Mouse (Mus musculus) hindbrain, embryonic 13.5 days (tissue): ENCODE measurements around the gene Gm21190. TPM values are rescaled to one million over a fixed set of nuclear protein-coding genes. Genes with fewer than 3 reads are reported as not detected.
A peak's percentile ranks its signal among the peaks of the same experiment; 100 is the strongest.
"Not testable (repeated sequence)": the region's sequence is repeated elsewhere in the genome, so short reads cannot be mapped to it uniquely, and the experiment has no call there.

ENCODE experiments used
- ATAC-seq: fragments of 200-750 bp; cut with Nextera tagmentation; 2 replicates; pipeline ENCODE4 v1.8.0; 2017; ENCODE audit warnings: moderate TSS enrichment; ENCODE audit not compliant: low FRiP score
- H3K27ac ChIP-seq: fragments of 300-500 bp; sonication (generic); 2 replicates; pipeline ENCODE4 v1.5.1; 2015; ENCODE audit warnings: inconsistent platforms, mild to moderate bottlenecking, moderate library complexity
- H3K27me3 ChIP-seq: fragments of 300-500 bp; sonication (generic); 2 replicates; pipeline ENCODE4 v1.6.1; 2015; ENCODE audit warnings: mild to moderate bottlenecking, inconsistent platforms
- H3K36me3 ChIP-seq: fragments of 300-500 bp; sonication (generic); 2 replicates; pipeline ENCODE4 v1.6.1; 2015; ENCODE audit warnings: mild to moderate bottlenecking, inconsistent platforms
- H3K4me1 ChIP-seq: fragments of 300-500 bp; sonication (generic); replicated peaks from 2 replicates; pipeline ENCODE4 v1.6.1; 2015; ENCODE audit warnings: inconsistent platforms
- H3K4me2 ChIP-seq: fragments of 300-500 bp; sonication (generic); 2 replicates; pipeline ENCODE4 v1.6.1; 2015; ENCODE audit warnings: inconsistent platforms, mild to moderate bottlenecking, moderate library complexity
- H3K4me3 ChIP-seq: fragments of 300-500 bp; sonication (generic); 2 replicates; pipeline ENCODE4 v1.5.1; 2015; ENCODE audit warnings: mild to moderate bottlenecking, inconsistent platforms
- H3K9ac ChIP-seq: fragments of 300-500 bp; sonication (generic); 2 replicates; pipeline ENCODE4 v1.6.1; 2015; ENCODE audit warnings: mild to moderate bottlenecking, inconsistent platforms
- H3K9me3 ChIP-seq: fragments of 300-500 bp; sonication (generic); 2 replicates; pipeline ENCODE4 v1.6.1; 2016; ENCODE audit warnings: inconsistent platforms
- WGBS: fragments of 180-500 bp; shearing (Covaris S2); methylation state at CpG from one replicate; pipeline ENCODE4 v1.1.7; 2015; 5-methylcytosine and 5-hydroxymethylcytosine counted together
- polyA plus RNA-seq: library from polyadenylated mRNA; unstranded; fragments of >200 nt; fragmentation: Nextera tagmentation; extraction: Ambion mirVana; gene quantifications from 2 replicates; pipeline ENCODE4 v1.2.1, GENCODE M21; 2015

Gm21190 gene
- polyA plus RNA-seq = not detected in 2 replicates

DNA sequence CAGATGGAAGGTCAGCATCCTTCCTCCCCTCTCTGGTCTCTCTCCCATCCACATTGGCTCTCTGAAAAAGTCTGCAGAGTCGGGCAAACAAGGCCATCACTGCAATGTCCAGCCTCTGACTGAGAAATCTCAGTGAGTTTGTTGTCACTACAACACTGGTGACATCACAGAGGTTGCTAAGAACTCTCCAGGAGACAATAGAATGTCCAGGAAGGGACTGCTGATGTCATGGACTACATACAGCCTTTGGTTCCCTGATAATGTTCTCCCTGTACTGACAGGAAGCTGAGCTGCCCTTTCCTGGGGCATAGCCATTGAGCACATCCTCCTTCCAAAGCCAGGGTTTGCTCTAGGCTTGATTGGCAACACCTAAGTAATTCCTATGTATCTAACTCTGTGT lies at the start of gene Gm21190:
Gene Gm21190 (minus strand): TSS at position 101 of the 400 bp plus-strand sequence.
- not testable (repeated sequence) for H3K27me3 ChIP-seq, H3K9ac ChIP-seq, ATAC-seq, H3K27ac ChIP-seq, H3K4me1 ChIP-seq, H3K4me2 ChIP-seq, H3K4me3 ChIP-seq, H3K36me3 ChIP-seq
- 14% methylated on average over 1 of the region's 1 CpGs for WGBS
- H3K9me3 ChIP-seq = peaks cover 32% of the 10 kb centered on the region

DNA sequence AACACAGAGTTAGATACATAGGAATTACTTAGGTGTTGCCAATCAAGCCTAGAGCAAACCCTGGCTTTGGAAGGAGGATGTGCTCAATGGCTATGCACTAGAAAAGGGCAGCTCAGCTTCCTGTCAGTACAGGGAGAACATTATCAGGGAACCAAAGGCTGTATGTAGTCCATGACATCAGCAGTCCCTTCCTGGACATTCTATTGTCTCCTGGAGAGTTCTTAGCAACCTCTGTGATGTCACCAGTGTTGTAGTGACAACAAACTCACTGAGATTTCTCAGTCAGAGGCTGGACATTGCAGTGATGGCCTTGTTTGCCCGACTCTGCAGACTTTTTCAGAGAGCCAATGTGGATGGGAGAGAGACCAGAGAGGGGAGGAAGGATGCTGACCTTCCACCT lies 48.0 kb upstream of the Gm21190 start, which contains the start of gene Gm21083:
Gene Gm21083 (plus strand): TSS at position 301 of the 400 bp plus-strand sequence.
- H3K4me2 ChIP-seq, H3K27ac ChIP-seq, H3K9me3 ChIP-seq, H3K9ac ChIP-seq, ATAC-seq, H3K4me1 ChIP-seq, H3K4me3 ChIP-seq, H3K27me3 ChIP-seq, H3K36me3 ChIP-seq: not testable (repeated sequence)
- WGBS = no CpG with 5 or more reads among the region's 1 CpGs

DNA sequence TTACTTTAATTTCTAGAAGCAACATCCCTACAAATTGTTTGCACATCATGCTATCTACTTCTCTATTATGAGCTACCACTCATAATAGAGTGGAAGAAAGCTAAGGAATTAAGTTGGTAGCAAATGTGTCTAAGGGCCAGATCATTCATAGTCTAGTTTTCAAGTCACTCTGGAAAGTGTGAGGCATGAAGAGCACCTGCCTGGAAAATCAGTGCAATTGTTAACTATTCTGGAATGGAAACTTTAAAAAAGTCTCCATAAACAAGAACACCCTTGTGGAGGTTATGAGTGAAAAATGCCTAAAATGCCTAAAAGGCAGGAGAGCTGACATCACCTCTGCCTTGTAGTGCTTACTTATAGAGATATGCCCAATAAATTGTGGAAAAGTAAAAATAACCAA lies 44.7 kb upstream of the Gm21190 start:
- H3K4me1 ChIP-seq = not testable (repeated sequence)

DNA sequence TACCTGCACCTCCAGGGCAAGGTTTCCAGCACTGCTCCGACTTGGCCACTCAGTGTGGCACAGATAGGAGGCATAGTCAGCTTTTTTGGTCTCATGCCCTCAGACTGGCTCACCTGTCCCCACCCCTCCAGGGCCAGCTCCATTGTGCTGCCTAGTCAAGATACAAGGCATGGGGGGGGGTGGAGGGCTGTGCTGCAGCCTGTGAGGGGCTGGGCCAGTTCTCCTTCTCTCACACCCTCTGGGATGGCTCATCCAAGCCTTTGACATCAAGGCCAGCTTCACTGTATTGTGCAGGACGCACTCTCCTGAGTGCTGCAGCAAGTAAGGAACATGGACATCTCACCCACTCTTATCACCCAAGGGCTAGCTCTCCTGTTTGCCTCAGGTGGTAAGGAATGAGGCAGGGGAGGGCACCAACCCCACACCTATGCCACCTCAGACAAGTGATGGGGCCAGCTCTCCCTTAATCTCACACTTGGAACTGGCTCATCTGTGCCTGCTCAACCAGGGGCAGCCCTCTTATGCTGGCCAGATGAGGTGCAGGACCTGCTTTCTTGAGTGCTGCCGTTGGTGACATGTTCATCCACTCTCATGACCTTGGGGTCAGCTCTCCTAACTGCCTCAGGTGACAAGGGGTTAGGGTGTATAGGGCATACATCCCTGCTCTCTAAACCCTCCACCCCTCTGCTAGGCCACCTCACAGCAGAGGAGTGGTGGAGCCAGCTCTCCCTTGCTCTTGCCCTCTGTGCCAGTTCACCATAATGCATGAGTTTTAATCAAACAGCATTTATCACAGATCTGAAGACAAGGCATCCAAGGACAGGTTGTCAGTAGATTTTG lies 32.6 kb upstream of the Gm21190 start:
- not testable (repeated sequence) for H3K4me3 ChIP-seq, H3K9ac ChIP-seq, H3K36me3 ChIP-seq, H3K4me1 ChIP-seq, H3K27me3 ChIP-seq, H3K4me2 ChIP-seq, H3K27ac ChIP-seq
- peaks cover 15% of the 10 kb centered on the region; the same call in 1 of the 2 replicates for H3K9me3 ChIP-seq
- 85% methylated on average over 3 of the region's 3 CpGs for WGBS
- peak; percentile 57 for ATAC-seq

More for the DNA sequence above, 44.7 kb upstream of the Gm21190 start:
- not testable (repeated sequence) for H3K27me3 ChIP-seq, ATAC-seq, H3K4me2 ChIP-seq, H3K9ac ChIP-seq, H3K27ac ChIP-seq, H3K9me3 ChIP-seq, H3K36me3 ChIP-seq, H3K4me3 ChIP-seq

DNA sequence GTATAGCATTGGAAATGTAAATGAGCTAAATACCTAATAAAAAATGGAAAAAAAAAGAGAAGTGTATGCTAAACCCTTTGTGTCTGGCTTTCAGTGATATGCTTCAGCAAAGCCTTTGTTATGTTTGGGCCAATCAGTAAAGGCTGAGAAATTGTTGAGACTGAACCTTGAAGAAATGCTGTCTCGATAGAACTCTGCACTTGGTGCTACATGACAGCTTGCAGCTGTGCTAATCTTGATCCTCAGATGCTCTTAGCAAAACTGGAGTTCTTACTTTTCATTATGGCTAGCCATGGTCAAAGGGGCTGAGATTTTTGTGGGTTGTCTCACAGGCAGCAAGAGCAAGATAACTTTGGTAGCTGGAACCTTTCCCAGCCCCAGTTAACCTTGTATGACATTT lies 29.6 kb upstream of the Gm21190 start:
- H3K27ac ChIP-seq, H3K4me2 ChIP-seq, ATAC-seq, H3K4me3 ChIP-seq, H3K36me3 ChIP-seq, H3K4me1 ChIP-seq, H3K9ac ChIP-seq, H3K27me3 ChIP-seq: not testable (repeated sequence)
- H3K9me3 ChIP-seq = peaks cover 18% of the 10 kb centered on the region
- WGBS = 75% methylated on average over 1 of the region's 1 CpGs

DNA sequence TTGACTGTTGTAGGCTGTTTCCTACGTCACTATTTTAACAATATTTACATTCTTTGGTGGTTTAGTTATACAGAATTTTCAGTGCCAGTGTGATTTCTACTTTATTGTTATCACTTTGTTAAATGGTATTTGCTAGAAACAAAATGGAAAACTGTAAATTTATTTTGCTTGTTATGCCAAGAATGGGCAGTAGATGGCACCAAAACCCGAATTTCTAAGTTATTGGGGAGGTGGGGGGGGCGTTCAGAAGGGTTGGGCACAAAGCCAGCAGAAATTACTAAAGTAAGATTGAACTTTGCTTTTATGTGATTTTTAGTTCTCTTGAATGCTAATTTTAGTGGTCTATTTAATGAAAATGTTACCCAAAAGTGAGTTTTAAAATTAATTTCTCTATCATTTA lies 20.6 kb upstream of the Gm21190 start:
- not testable (repeated sequence) for H3K4me2 ChIP-seq, ATAC-seq, H3K36me3 ChIP-seq, H3K4me1 ChIP-seq, H3K4me3 ChIP-seq, H3K27me3 ChIP-seq, H3K9ac ChIP-seq, H3K27ac ChIP-seq
- H3K9me3 ChIP-seq = peaks cover 15% of the 10 kb centered on the region
- 15% methylated on average over 3 of the region's 3 CpGs for WGBS

DNA sequence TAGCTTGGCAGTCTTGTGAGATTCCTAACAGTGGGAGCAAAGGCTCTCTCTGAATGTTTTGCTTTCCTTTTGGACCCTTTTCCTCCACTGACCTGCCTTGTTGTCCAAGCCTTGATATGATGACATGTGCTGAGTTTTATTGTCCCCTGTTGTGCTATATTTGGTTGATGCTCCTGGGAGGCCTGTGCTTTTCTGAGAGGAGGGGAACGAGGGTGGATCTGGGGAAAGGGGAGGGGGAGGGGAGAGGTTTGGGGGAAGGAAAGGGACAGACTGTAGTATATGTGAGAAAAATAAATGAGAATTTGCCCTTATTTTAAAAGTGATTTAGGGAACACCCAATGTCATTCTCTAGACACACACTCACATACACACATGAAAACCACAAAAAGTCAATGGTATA lies 20.1 kb upstream of the Gm21190 start:
- H3K27ac ChIP-seq, H3K27me3 ChIP-seq, H3K36me3 ChIP-seq, H3K4me2 ChIP-seq, H3K4me3 ChIP-seq, H3K9ac ChIP-seq, ATAC-seq, H3K4me1 ChIP-seq: not testable (repeated sequence)
- WGBS = 36% methylated on average over 1 of the region's 1 CpGs
- H3K9me3 ChIP-seq = peaks cover 15% of the 10 kb centered on the region

DNA sequence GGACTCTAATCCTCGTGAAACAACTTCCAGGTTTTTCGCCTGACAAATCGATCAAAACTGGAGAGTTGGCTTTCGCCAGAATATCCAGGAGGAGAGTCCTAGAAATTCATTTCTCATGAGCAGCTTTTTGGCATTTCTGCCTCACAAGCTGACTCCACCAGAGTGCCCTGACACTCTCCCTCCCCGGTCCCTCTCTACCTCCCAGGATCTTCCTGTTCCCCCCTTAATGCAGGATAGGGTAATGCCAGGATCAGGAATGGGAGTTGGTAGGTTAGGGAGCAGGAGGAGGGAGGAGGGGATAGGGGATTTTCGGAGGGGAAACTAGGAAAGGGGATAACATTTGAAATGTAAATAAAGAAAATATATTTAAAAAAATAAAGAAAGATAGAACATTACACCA lies 19.6 kb upstream of the Gm21190 start:
- peaks cover 14% of the 10 kb centered on the region for H3K9me3 ChIP-seq
- H3K27ac ChIP-seq, H3K4me2 ChIP-seq, H3K4me1 ChIP-seq, H3K36me3 ChIP-seq, H3K4me3 ChIP-seq, H3K9ac ChIP-seq, ATAC-seq, H3K27me3 ChIP-seq: not testable (repeated sequence)
- 86% methylated on average over 6 of the region's 6 CpGs for WGBS

DNA sequence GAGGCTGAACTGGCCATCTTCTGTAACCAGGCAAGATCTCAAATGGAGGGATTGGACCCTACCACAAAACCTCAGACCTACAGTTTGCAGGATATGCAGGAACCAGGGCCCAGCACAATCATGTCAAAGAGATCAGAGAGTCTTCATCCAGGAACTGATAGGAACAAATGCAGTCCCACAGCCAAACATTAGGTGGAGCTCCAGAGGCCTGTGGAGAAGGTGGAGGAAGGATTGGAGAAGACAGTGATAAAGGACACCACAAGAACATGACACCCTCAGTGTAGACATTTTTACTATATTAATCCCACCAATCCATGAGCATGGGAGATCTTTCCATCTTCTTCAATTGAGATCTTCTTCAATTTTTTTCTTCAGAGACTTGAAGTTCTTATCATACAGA lies 6.6 kb downstream of the Gm21190 start:
- H3K27ac ChIP-seq, H3K9ac ChIP-seq, H3K36me3 ChIP-seq, H3K4me3 ChIP-seq, H3K4me1 ChIP-seq, H3K27me3 ChIP-seq, ATAC-seq, H3K4me2 ChIP-seq: not testable (repeated sequence)
- H3K9me3 ChIP-seq = peaks cover 25% of the 10 kb centered on the region

DNA sequence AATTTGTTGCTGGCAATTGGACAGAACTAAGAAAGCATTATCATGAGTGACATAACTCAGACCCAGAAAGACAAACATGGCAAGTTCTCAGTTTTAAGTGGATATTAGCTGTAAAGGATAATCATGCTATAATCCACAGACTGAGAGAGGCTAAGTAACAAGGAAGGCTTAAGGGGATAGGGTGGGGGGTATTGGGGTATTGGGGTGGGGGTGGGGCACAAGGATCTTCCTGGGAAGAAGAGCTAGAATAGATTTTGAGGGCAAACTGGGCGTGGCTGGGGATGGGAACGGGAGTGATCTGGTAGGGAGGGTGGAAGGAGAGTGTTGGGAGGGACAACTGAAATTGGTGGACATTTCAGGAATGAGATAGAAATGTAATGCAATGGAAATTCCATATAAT lies 7.0 kb downstream of the Gm21190 start:
- H3K9me3 ChIP-seq = peaks cover 21% of the 10 kb centered on the region
- not testable (repeated sequence) for H3K4me1 ChIP-seq, H3K4me2 ChIP-seq, H3K27ac ChIP-seq, H3K27me3 ChIP-seq, H3K9ac ChIP-seq, ATAC-seq, H3K36me3 ChIP-seq, H3K4me3 ChIP-seq
- WGBS = 42% methylated on average over 2 of the region's 2 CpGs

DNA sequence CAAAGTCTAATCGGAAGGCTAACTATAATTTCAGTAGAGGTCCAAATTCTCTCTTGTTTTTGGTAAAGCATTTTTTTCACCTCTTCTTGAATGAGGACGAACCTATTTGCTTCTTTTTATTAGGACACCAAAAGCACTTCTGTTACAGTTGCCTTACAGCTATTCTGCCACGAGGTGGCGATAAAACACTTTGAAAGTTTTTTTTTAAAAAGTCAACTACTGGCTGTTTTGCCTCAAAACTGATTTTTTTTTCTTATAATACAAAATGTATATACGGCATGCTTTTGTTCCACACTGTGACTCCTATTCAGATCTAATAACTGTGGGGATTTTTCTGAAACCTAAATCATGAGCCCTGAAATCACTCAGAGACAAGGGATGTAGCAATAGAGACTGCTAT lies 8.6 kb downstream of the Gm21190 start:
- not testable (repeated sequence) for H3K36me3 ChIP-seq
- 18% methylated on average over 5 of the region's 5 CpGs for WGBS

DNA sequence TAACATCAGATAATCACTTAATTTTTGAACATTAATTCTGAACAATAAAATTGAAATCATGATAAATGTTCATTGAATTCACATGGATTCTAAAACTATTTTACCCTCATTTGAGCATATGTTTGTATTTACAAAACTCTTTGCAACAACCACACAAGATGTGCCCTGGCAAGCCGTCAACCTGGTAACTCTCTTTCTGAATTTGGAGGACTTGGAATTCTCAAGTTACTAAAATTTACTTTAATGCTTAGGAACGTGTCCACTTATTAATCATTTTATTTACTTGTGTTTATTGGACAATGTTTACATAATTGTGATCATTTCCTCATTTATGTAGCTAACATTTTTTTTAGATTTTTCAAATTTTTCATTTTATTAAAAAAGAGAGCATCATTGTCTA lies 11.9 kb downstream of the Gm21190 start:
- H3K27ac ChIP-seq, H3K9ac ChIP-seq, H3K27me3 ChIP-seq, H3K4me3 ChIP-seq, H3K36me3 ChIP-seq, ATAC-seq, H3K4me1 ChIP-seq, H3K4me2 ChIP-seq: not testable (repeated sequence)
- 82% methylated on average over 2 of the region's 2 CpGs for WGBS
- peaks cover 11% of the 10 kb centered on the region for H3K9me3 ChIP-seq

More for the DNA sequence above, 8.6 kb downstream of the Gm21190 start:
- not testable (repeated sequence) for H3K9me3 ChIP-seq, H3K4me2 ChIP-seq, ATAC-seq, H3K27me3 ChIP-seq, H3K27ac ChIP-seq, H3K4me1 ChIP-seq, H3K4me3 ChIP-seq, H3K9ac ChIP-seq

DNA sequence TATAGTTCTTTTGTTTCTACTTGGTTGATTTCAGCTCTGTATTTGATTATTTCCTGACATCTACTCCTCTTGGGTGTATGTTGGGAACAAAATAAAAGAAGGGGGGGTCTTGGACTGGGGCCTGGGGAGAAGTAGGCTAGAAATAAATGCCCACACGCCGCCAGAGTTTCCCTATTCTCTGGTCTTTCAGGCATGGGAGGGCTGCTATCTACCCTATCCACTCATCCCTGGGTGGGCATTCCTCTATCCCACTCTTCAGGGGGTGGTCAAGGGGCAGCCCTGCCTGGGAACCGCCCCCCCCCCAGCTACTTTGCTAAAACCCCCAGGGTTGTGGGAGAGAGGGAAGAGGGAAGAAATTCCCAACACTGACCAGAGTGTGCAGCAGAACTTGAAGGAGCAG lies 16.8 kb downstream of the Gm21190 start:
- H3K27me3 ChIP-seq, H3K9ac ChIP-seq, H3K27ac ChIP-seq, H3K36me3 ChIP-seq, H3K4me1 ChIP-seq, H3K4me2 ChIP-seq, H3K4me3 ChIP-seq: not testable (repeated sequence)
- peak; percentile 59; the same call in 1 of the 2 replicates for ATAC-seq
- H3K9me3 ChIP-seq = peaks cover 30% of the 10 kb centered on the region
- 65% methylated on average over 3 of the region's 3 CpGs for WGBS
